ENCODE assay signal across 1 mouse cellular context in the genomic region with DNA sequence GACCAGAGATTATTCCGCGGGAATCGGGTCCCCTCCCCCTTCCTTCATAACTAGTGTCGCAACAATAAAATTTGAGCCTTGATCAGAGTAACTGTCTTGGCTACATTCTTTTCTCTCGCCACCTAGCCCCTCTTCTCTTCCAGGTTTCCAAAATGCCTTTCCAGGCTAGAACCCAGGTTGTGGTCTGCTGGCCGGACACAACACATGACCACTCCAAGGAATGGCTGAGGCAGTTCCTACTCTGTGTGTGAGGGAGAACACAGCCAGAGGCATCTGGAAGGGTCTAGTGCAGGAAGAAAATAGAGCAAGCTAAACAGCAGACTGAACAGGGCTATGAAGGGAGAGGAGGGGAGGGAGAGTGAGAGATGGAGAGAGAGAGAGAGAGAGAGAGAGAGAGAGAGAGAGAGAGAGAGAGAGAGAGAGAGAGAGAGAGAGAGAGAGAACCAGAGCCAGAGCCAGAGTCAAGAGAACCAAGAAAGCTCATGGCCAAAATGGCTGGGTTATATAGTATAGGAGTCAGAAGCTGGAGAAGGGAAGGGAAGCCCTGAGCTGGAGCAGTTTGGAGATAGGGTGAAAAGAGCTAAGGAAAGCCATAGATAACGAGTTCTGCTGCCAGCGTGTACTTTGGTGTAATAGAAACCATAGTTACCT.
TF ChIP-seq lines count a peak whose summit lies in the region.

No protein-coding gene starts in this region.

TF ChIP-seq in MEL, 35 proteins besides CTCF, POLR2A, EP300 and RAD21:
- TF ChIP-seq TBP (IDR thresholded peaks at IDR 0.05; ENCODE audit: low read depth, low read length) = 0 out of 2 replicates have a peak, but pooled peaks have one; percentile 8
- TF ChIP-seq MXI1 (IDR thresholded peaks at IDR 0.05; ENCODE audit: low read depth, low read length) = peak; percentile 80
- 0 out of 2 replicates have a peak, but pooled peaks have one; percentile 6 for TF ChIP-seq MYC (IDR thresholded peaks at IDR 0.05; ENCODE audit: low read depth, low read length)
- TF ChIP-seq TCF12 (IDR thresholded peaks at IDR 0.05; ENCODE audit: low read depth, low read length) = 0 out of 2 replicates have a peak, but pooled peaks have one; percentile 21
- 0 out of 2 replicates have a peak, but pooled peaks have one; percentile 35 for TF ChIP-seq SIN3A (IDR thresholded peaks at IDR 0.05; ENCODE audit: low read length)
- TF ChIP-seq ETS1 (IDR thresholded peaks at IDR 0.05; ENCODE audit: low read depth, low read length) = peak; percentile 4; the same call in 1 of the 2 replicates
- TF ChIP-seq ELF1 (IDR thresholded peaks at IDR 0.05; ENCODE audit: low read depth, low read length) = 0 out of 2 replicates have a peak, but pooled peaks have one; percentile 3
- TF ChIP-seq BHLHE40 (IDR thresholded peaks at IDR 0.05; ENCODE audit: borderline replicate concordance, low read depth, low read length) = peak; percentile 5; the same call in 1 of the 2 replicates
- peak; percentile 93 for TF ChIP-seq JUND (IDR thresholded peaks at IDR 0.05; ENCODE audit: low read depth, low read length)
- peak; percentile 1; the same call in 1 of the 2 replicates for TF ChIP-seq MAX (IDR thresholded peaks at IDR 0.05; ENCODE audit: low read length)
- peak; percentile 43; the same call in 1 of the 2 replicates for TF ChIP-seq GATA1 (IDR thresholded peaks at IDR 0.05; ENCODE audit: low read depth, low read length)
TF ChIP-seq in MEL: peak in this region for 11; not testable (repeated sequence) for 24.
